ENCODE assay signal across 17 mouse cellular contexts in genomic region chr13:85926323-85926722, GRCm38 (mm10).
DNase-seq lines count a peak whose midpoint lies in the region; ATAC-seq and TF ChIP-seq lines count a peak whose summit lies in the region.
"Had no signal": no experiment of that assay in that cellular context is flagged by ENCODE, and none has a peak within 500 bp of the region (broad histone marks: within the 10 kb centered on the region; RNA-seq: fewer than 3 reads in every experiment).

No protein-coding gene starts in this region.

- no peaks in the 10 kb centered on the region for H3K36me3 ChIP-seq in forebrain, embryonic 14.5 days (ENCODE audit: control insufficient read depth, insufficient read depth, low read length)
- no peaks in the 10 kb centered on the region for H3K36me3 ChIP-seq in forebrain, embryonic 11.5 days (ENCODE audit: control insufficient read depth, insufficient read depth, low read length)
- no peaks in the 10 kb centered on the region for H3K36me3 ChIP-seq in limb, embryonic 12.5 days
- no peaks in the 10 kb centered on the region for H3K36me3 ChIP-seq in limb, embryonic 10.5 days
- H3K36me3 ChIP-seq in forebrain, embryonic 15.5 days: no peaks in the 10 kb centered on the region
- H3K36me3 ChIP-seq in hindbrain, embryonic 15.5 days: no peaks in the 10 kb centered on the region
- H3K36me3 ChIP-seq in thymus, adult 2 months (ENCODE audit: control insufficient read depth, insufficient read depth, low read length): no peaks in the 10 kb centered on the region
- H3K36me3 ChIP-seq: limb, embryonic 13.5 days; liver, embryonic 13.5 days; stomach, embryonic 15.5 days had no signal

- TF ChIP-seq CTCF in thymus, adult 2 months (IDR thresholded peaks at IDR 0.05; ENCODE audit: borderline replicate concordance, control insufficient read depth, extremely low read depth, insufficient read depth, low read length, poor library complexity): no peak

- no peaks in the 10 kb centered on the region for H3K27me3 ChIP-seq in forebrain, embryonic 14.5 days (replicated peaks; ENCODE audit: control insufficient read depth, insufficient read depth, low read length)
- H3K27me3 ChIP-seq in forebrain, embryonic 11.5 days (ENCODE audit: control insufficient read depth, insufficient read depth, low read length): no peaks in the 10 kb centered on the region
- no peaks in the 10 kb centered on the region for H3K27me3 ChIP-seq in limb, embryonic 12.5 days
- H3K27me3 ChIP-seq in limb, embryonic 10.5 days (ENCODE audit: low read depth, poor library complexity, severe bottlenecking): no peaks in the 10 kb centered on the region
- H3K27me3 ChIP-seq in forebrain, embryonic 15.5 days: no peaks in the 10 kb centered on the region
- no peaks in the 10 kb centered on the region for H3K27me3 ChIP-seq in hindbrain, embryonic 15.5 days
- H3K27me3 ChIP-seq in thymus, adult 2 months (ENCODE audit: control insufficient read depth, insufficient read depth, low read length): no peaks in the 10 kb centered on the region
- H3K27me3 ChIP-seq: CH12.LX; limb, embryonic 13.5 days; liver, embryonic 13.5 days; stomach, embryonic 15.5 days had no signal

- DNase-seq in forebrain, embryonic 14.5 days (ENCODE audit: low spot score): peak; percentile 10
- DNase-seq in forebrain, embryonic 11.5 days (ENCODE audit: low spot score): no peak
- no peak for DNase-seq in limb, embryonic 10.5 days (ENCODE audit: low spot score)
- no peak for DNase-seq in heart, postnatal 4 days
- DNase-seq in thymus, adult 2 months: no peak
- DNase-seq: adrenal gland, postnatal 14 days; cerebellum, adult 11-12 months; cerebellum, postnatal 14 days; kidney, adult 11 months; liver, embryonic 13.5 days; right cerebral cortex, postnatal 25 days had no signal

- H3K9ac ChIP-seq in forebrain, embryonic 14.5 days (ENCODE audit: low read length): no peak overlapping the region
- no peak overlapping the region for H3K9ac ChIP-seq in forebrain, embryonic 11.5 days (ENCODE audit: low read length)
- H3K9ac ChIP-seq in limb, embryonic 12.5 days (replicated peaks): no peak overlapping the region
- H3K9ac ChIP-seq in forebrain, embryonic 15.5 days (replicated peaks): no peak overlapping the region
- H3K9ac ChIP-seq in hindbrain, embryonic 15.5 days: no peak overlapping the region
- H3K9ac ChIP-seq: limb, embryonic 13.5 days; liver, embryonic 13.5 days; stomach, embryonic 15.5 days had no signal

- no peaks in the 10 kb centered on the region for H3K9me3 ChIP-seq in forebrain, embryonic 14.5 days (replicated peaks; ENCODE audit: control insufficient read depth, low read length)
- no peaks in the 10 kb centered on the region for H3K9me3 ChIP-seq in forebrain, embryonic 11.5 days (ENCODE audit: control insufficient read depth, low read length)
- H3K9me3 ChIP-seq in limb, embryonic 12.5 days: no peaks in the 10 kb centered on the region
- no peaks in the 10 kb centered on the region for H3K9me3 ChIP-seq in limb, embryonic 10.5 days (replicated peaks)
- H3K9me3 ChIP-seq in forebrain, embryonic 15.5 days: no peaks in the 10 kb centered on the region
- no peaks in the 10 kb centered on the region for H3K9me3 ChIP-seq in hindbrain, embryonic 15.5 days
- H3K9me3 ChIP-seq: limb, embryonic 13.5 days; liver, embryonic 13.5 days; stomach, embryonic 15.5 days had no signal

- peak overlapping the region; percentile 62; the same call in 1 of the 2 replicates for H3K27ac ChIP-seq in forebrain, embryonic 14.5 days (ENCODE audit: low read depth, low read length)
- no peak overlapping the region for H3K27ac ChIP-seq in forebrain, embryonic 11.5 days (ENCODE audit: low read depth, low read length)
- 0 out of 2 replicates have a peak overlapping the region, but pooled peaks have one; percentile 35 for H3K27ac ChIP-seq in limb, embryonic 12.5 days
- no peak overlapping the region for H3K27ac ChIP-seq in limb, embryonic 10.5 days
- H3K27ac ChIP-seq in forebrain, embryonic 15.5 days (replicated peaks): peak overlapping the region; percentile 58
- peak overlapping the region; percentile 59 for H3K27ac ChIP-seq in hindbrain, embryonic 15.5 days (replicated peaks)
- H3K27ac ChIP-seq in thymus, adult 2 months (ENCODE audit: control insufficient read depth, insufficient read depth, low read length): no peak overlapping the region
- H3K27ac ChIP-seq: limb, embryonic 13.5 days; liver, embryonic 13.5 days; stomach, embryonic 15.5 days had no signal

- H3K4me2 ChIP-seq in forebrain, embryonic 14.5 days (ENCODE audit: low read length): no peak overlapping the region
- H3K4me2 ChIP-seq in forebrain, embryonic 11.5 days (ENCODE audit: low read depth, low read length, severe bottlenecking): no peak overlapping the region
- H3K4me2 ChIP-seq in limb, embryonic 12.5 days: no peak overlapping the region
- H3K4me2 ChIP-seq in forebrain, embryonic 15.5 days (replicated peaks): no peak overlapping the region
- peak overlapping the region; percentile 15; the same call in 1 of the 2 replicates for H3K4me2 ChIP-seq in hindbrain, embryonic 15.5 days
- H3K4me2 ChIP-seq: liver, embryonic 13.5 days; stomach, embryonic 15.5 days had no signal

- ATAC-seq in forebrain, embryonic 14.5 days: no peak; the same call in 1 of the 2 replicates
- no peak; the same call in 1 of the 2 replicates for ATAC-seq in forebrain, embryonic 11.5 days (replicated peaks; ENCODE audit: low FRiP score)
- no peak for ATAC-seq in limb, embryonic 12.5 days (ENCODE audit: insufficient number of reproducible peaks, insufficient read depth, low FRiP score, low TSS enrichment, low read depth)
- no peak for ATAC-seq in forebrain, embryonic 15.5 days (replicated peaks)
- ATAC-seq in hindbrain, embryonic 15.5 days (ENCODE audit: low FRiP score, low read depth): peak; percentile 15; the same call in 1 of the 2 replicates

- H3K4me1 ChIP-seq in forebrain, embryonic 14.5 days (ENCODE audit: control insufficient read depth, insufficient read depth, low read length): peaks cover 8% of the 10 kb centered on the region; the same call in 1 of the 2 replicates
- no peaks in the 10 kb centered on the region for H3K4me1 ChIP-seq in forebrain, embryonic 11.5 days (replicated peaks; ENCODE audit: control insufficient read depth, insufficient read depth, low read length)
- H3K4me1 ChIP-seq in limb, embryonic 12.5 days (replicated peaks): peaks cover 6% of the 10 kb centered on the region
- H3K4me1 ChIP-seq in limb, embryonic 10.5 days: peaks cover 9% of the 10 kb centered on the region
- peaks cover 15% of the 10 kb centered on the region for H3K4me1 ChIP-seq in forebrain, embryonic 15.5 days
- H3K4me1 ChIP-seq in hindbrain, embryonic 15.5 days (replicated peaks): peaks cover 16% of the 10 kb centered on the region
- no peaks in the 10 kb centered on the region for H3K4me1 ChIP-seq in thymus, adult 2 months (replicated peaks; ENCODE audit: control insufficient read depth, insufficient read depth, low read length)
- H3K4me1 ChIP-seq: liver, embryonic 13.5 days; stomach, embryonic 15.5 days had no signal

- no peak overlapping the region for H3K4me3 ChIP-seq in forebrain, embryonic 14.5 days (ENCODE audit: low read depth, low read length)
- H3K4me3 ChIP-seq in forebrain, embryonic 11.5 days (ENCODE audit: low read depth, low read length): no peak overlapping the region
- no peak overlapping the region for H3K4me3 ChIP-seq in limb, embryonic 12.5 days (replicated peaks)
- no peak overlapping the region for H3K4me3 ChIP-seq in limb, embryonic 10.5 days
- H3K4me3 ChIP-seq in forebrain, embryonic 15.5 days: no peak overlapping the region
- no peak overlapping the region for H3K4me3 ChIP-seq in hindbrain, embryonic 15.5 days
- H3K4me3 ChIP-seq in thymus, adult 2 months (ENCODE audit: control insufficient read depth, insufficient read depth, low read length): no peak overlapping the region
- H3K4me3 ChIP-seq: limb, embryonic 13.5 days; liver, embryonic 13.5 days; stomach, embryonic 15.5 days had no signal

- no peak for TF ChIP-seq POLR2A in thymus, adult 2 months (IDR thresholded peaks at IDR 0.05; ENCODE audit: control insufficient read depth, extremely low read depth, insufficient read depth, low read length, poor library complexity)

- WGBS in forebrain, embryonic 14.5 days: 13% methylated on average over 2 of the region's 2 CpGs
- 54% methylated on average over 2 of the region's 2 CpGs for WGBS in forebrain, embryonic 11.5 days
- WGBS in limb, embryonic 12.5 days: 45% methylated on average over 2 of the region's 2 CpGs
- 62% methylated on average over 2 of the region's 2 CpGs for WGBS in limb, embryonic 10.5 days
- 18% methylated on average over 2 of the region's 2 CpGs for whole genome bisulfite sequencing in forebrain, embryonic 15.5 days
- WGBS in hindbrain, embryonic 15.5 days: 44% methylated on average over 2 of the region's 2 CpGs
- WGBS in thymus, adult 2 months: 89% methylated on average over 2 of the region's 2 CpGs

Comparison
In these comparisons a context has a peak if more than half of its experiments do, and no peak if none do; other contexts are left out.
1. H3K27ac ChIP-seq: peak in forebrain, embryonic 14.5 days (single experiment), limb, embryonic 12.5 days (single experiment), forebrain, embryonic 15.5 days (single experiment) and hindbrain, embryonic 15.5 days (single experiment); none in forebrain, embryonic 11.5 days (single experiment), limb, embryonic 10.5 days (single experiment) and thymus, adult 2 months (single experiment).